Mouse (Mus musculus) ovary, postnatal 36 days (tissue): ENCODE measurements around the gene Gm17631.
"Not testable (repeated sequence)": the region's sequence is repeated elsewhere in the genome, so short reads cannot be mapped to it uniquely, and the experiment has no call there.

Experiments used
- DNase-seq: peaks from one replicate; pipeline ENCODE4 v3.0.0; 2022; ENCODE audit warnings: low spot score, mixed read lengths

Gm17631 gene

DNA sequence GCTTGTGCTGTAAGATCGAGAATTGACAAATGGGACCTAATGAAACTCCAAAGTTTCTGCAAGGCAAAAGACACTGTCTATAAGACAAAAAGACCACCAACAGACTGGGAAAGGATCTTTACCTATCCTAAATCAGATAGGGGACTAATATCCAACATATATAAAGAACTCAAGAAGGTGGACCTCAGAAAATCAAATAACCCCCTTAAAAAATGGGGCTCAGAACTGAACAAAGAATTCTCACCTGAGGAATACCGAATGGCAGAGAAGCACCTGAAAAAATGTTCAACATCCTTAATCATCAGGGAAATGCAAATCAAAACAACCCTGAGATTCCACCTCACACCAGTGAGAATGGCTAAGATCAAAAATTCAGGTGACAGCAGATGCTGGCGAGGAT lies at the start of gene Gm17631:
Gene Gm17631 (plus strand): TSS at position 301 of the 400 bp plus-strand sequence.
- DNase-seq, result not testable (repeated sequence)

DNA sequence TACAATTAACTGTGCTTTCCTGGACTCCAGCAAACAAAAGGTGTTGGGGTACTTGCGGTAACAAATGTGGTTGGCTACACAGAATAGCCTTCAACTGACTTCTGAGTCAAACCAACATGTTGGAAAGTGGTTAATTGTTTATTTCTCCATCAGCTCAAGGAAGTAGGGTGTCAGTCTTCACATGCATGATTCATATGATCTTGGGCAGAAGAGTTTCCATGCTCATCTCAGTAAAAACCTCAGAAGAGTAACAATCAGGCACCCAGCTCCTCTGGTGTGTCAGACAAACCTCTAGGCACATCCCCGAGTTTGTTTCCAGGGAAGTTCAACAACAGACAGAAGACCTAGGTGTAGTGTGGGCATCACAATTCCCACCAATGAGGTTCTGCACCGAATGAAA lies 44.7 kb upstream of the Gm17631 start:
- no peak for DNase-seq

DNA sequence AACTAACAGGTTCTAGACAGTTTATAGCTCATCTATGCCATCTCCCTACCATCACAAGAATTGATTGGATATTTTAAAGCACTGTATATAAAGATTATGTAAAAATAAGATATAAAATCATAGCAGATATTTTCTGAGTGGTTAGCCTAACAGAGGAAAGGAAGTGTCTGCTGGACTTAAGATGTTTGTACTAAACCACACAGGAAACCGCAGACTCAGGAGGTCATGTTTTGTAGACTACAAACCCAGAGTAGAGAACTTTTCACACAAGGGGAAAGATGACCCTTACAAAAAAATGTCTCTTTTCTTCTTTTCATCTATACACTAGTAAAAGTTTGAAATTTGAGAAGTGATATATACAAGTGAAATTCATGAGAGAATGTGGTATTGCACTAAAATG lies 38.4 kb upstream of the Gm17631 start:
- no peak for DNase-seq

DNA sequence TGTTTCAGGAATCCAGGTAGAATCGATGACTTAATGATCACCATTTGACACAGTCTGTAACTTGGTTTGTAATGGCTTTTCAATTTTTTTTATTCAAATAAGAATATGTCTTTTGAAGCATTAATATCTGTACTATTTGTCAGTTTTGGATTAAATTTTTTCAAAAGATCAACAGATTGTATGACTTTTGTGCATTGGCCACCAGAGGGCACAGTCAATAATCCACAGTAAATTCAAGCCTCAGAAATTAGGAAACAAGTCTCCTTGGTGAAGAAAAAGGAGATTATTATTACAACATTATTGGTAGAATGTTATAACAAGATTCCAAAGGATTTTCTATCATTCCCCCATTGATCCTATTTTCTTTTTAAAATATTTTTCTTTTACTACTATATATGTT lies 36.9 kb upstream of the Gm17631 start:
- no peak for DNase-seq

DNA sequence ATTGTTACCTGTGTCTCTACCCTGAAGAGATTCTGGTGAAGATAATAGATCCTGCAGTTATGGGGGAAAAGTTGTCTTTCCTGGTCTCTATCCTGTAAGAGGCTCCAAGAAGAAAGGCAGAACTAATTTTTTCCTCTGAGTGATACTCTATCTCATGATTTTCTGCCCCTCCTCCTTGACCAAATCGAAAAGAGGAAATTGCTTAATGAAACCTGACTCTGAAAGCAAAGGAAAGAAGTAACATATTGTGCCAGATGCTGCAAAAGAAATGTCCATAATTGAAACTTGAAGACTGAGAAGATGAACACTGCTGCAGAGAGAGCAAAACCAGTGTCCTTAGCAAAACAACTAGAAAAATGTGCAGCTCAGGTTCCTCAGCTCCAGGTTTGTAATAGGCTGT lies 14.1 kb downstream of the Gm17631 start, which contains the start of gene Klra17:
Gene Klra17 (minus strand): TSS at position 124 of the 400 bp plus-strand sequence.
- DNase-seq, result no peak

- no peak for DNase-seq
Observed at GRCm38 (mm10) chr6:129882525-129882924, 20.1 kb downstream of the Gm17631 start.
